Mouse (Mus musculus) kidney, adult 11 months (tissue): ENCODE measurements around the gene Wars2.
A peak's percentile ranks its signal among the peaks of the same experiment; 100 is the strongest.

Experiments
- DNase-seq: peaks from one replicate; pipeline ENCODE4 v3.0.0; 2022

Gene Wars2

DNA sequence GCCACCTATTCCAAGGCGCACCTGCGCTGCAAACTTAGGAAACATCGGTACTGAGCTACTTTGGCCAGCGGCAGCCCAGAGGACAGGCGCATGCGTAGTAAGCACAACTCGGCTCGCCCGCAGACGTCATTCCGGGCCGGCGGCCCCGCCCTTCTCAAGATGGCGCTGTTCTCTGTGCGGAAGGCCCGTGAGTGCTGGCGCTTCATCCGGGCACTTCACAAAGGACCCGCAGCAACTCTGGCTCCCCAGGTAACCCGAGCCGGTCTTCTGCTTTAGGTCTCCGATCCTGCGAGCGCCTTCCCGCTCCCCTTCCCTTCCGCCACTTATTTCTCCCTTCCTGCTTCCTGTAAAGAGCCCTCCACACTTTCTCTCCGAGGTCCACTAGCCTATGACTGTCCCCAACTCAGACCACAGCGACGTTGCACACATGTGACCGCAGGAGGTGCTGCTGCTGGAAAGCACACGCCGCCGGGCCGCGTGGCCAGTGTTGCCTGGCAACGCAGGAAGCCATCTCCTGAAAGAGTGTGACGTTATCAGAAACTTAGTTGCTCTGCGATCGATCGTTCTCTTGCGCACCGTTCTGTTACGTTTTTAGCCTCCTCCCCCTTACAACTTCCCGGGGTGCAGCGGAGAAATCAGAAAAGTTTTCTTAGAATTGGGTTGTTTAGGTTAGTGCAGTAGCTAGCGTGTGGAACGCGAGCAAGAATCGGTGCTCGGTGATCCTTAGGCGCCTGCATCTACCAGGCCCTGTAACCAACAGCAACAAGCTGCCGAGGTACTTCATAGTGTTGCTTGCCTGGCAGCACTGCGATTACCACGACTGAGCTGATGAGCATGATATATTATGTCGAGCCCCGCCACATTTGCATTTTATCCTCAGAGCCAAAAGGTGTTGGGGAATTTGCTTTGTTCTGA is at the start of gene Wars2:
Gene Wars2, plus strand, starts transcription at position 129 of the 915 bp plus-strand sequence.
- peak; percentile 94 for DNase-seq

DNA sequence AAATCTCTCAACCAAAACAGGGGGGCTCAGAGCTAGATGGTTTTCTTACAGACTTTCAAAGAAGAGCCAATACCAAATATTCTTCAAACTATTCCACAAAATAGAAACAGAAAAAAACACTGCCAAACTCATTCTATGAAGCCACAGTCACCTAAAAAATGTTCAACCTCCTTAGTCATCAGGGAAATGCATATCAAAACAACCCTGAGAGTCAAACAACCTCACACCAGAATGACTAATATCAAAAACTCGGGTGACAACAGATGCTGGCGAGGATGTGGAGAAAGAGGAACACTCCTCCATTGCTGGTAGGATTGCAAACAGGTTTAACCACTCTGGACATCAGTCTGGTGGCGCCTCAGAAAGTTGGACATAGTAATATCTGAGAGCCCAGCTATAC is 44.1 kb upstream of the Wars2 start:
- DNase-seq: no peak

DNA sequence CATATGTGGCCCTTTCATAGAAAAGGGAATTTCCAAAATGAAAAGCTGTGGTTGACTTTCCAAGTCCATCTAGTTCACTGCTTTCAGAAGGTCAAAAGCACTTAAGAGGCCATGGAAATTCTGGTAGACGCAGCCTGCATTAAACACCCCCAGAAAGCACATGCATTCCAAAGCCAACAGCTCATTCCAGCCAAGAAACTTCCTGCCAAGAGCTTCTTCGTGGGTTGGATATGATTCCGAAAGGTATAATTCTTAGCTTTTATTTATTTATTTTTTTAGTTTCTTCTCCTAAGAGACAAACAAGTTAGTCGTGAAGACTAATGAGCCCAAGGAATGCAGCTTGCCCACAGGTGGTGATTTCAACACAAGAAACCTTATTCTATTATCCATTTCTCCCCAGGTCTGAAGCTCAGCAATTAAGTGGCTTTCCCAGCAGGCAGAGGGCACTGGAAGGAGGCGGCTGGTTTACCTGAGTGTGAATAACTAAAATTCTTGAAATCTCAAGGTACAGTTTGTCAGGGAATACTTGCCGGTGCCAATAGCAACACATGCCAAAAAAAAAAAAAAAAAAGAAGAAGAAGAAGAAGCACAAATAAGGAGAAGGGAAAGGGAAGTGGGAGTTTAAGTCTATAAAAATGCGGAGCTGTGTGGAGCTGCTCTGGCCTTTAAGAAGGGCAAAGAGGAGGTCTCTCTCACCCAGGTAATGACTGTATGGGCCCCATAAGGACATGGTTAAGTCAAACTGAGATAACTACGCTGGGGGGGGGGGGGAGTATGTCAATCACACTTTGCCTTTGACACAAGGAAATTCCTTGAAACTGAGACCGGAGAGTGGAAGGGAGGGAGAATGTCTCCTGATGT is 30.3 kb upstream of the Wars2 start:
- DNase-seq: peak; percentile 24

GRCm38 (mm10) chr3:99111214-99111608 is 29.7 kb upstream of the Wars2 start:
- no peak for DNase-seq

DNA sequence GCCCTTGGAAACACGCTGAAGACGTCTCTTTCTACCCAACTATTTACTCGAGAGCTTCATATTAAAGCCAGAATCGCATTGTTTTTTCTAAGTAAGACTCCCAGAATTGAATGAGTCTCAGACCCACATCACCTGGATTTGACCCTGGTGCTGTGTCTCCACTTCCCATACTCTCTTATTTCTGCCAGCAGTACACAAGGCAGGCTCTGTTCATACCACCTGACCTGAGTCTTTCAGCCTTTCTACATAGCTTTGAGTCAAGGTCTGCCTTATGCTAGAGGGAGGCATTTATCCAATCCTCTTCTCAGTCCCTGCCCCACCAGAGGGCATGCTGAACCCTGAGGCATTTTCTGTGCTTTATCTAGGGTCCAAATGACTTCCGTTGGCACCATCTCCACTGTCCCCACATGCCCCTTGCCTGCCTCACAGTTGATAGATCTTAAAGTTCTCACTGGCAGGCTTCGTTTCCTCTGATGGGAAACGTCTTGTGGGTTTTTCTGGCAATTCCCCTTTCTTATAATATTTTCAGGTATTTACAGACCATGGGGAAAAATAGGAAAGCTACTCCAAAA is 27.5 kb upstream of the Wars2 start:
- no peak for DNase-seq

- DNase-seq: no peak
Measured at GRCm38 (mm10) chr3:99120942-99121341, 19.9 kb upstream of the Wars2 start.

GRCm38 (mm10) chr3:99130521-99130920 is 10.3 kb upstream of the Wars2 start:
- no peak for DNase-seq

GRCm38 (mm10) chr3:99131973-99132372 is 8.9 kb upstream of the Wars2 start:
- no peak for DNase-seq

GRCm38 (mm10) chr3:99133913-99134312 is 7.0 kb upstream of the Wars2 start:
- no peak for DNase-seq

DNA sequence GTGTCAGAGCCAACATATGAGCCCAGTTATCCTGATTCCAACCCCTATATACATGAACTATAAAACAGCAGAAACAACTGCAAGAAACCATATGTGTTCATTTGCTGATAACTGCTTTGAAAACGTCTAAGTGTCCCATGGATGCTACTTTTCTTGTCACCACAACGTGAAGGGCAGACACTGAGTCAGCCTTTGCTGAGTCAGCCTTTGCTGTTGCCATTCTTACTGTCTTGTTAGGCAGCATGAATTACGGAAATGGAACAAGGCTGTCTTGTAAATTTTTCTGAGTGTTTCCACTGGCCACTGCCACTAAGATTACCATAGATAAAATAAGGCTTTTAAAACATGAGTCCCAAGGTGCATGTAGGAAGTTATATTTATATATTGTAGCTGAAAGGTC is 7.0 kb downstream of the Wars2 start:
- DNase-seq: no peak

DNA sequence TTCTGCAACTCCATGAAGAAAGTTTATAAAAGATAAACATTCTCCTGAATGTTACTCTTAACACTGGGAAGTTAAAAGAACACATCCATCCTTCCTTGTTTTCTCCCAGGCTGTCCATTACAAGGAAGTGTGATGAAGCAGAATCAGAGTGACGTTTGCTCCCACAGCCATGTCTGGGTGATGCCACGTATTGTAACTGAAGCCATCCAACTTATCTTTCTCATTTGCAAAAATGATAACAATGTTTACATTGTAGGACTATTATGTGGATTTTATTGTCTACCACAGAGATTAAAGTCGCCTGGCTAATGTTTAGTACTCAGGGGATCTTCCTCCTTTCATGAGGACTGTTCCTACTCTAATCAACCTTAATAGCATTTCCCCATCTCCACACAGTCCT is 8.2 kb downstream of the Wars2 start:
- DNase-seq: no peak

- DNase-seq: no peak
Measured at GRCm38 (mm10) chr3:99156286-99156685, 15.4 kb downstream of the Wars2 start.

- no peak for DNase-seq
Measured at GRCm38 (mm10) chr3:99156987-99157386, 16.1 kb downstream of the Wars2 start.

DNA sequence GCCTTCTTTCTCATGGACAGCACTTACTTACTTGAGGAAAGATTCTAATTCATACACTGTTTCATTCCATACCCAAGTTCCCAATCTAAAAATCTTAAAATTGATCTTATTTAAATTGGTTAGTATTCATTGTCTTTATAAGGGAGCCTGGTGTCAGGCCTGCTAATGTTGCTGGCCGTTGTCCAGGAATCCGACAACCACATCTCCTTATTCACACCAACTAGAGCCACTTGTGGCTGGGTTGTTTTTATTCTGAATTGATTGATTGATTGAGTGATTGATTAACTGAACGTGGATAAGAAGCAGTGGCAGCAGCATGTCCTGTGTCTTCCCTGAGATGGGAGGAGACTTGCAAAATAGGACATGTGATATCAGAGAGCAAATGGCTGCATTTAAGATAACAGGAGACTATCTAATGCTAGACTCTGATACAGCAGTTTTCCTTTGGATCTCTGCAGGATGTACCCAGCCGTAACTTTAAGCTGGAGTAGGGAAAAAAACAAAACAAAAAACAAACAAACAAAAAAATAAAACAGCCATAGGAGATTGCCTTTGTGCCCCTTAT is 16.7 kb downstream of the Wars2 start:
- no peak for DNase-seq

DNA sequence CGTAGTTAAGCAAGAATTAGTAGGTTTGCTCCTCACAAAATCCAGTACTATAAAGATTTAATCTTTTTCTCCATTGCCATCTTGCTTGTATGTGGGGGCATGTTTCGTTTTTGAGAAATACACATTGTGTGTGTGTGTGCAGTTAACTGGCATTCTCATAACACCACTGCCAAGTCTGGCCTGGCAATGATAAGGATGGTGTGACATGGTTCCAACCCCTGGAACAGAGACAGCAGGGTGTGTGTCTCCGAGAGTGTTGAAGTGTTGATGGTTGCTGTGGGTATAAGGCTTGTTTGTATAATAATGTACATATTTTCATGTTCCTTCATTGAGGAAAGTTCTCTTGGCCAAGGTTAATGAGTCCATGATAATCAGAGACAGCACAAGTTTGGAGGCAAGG is 19.1 kb downstream of the Wars2 start:
- no peak for DNase-seq

DNA sequence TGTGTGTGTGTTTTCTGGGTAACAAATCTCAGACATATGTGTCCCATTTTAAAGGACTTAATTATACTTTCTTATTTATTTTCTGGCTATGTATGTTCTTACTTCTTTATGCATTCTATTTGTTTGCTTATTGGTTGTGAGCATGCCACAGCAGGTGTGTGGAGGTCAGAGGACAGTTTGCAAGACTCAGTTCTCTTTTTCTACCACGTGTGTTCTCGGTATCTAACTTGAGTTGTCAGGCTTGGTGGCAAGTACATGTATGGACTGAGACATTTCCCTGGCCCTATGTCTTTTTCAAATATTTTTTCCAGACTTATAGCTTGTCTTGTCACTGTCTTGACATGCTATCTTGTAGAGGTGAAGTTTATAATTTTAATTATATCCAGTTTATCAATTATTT is 21.3 kb downstream of the Wars2 start:
- DNase-seq: no peak

DNA sequence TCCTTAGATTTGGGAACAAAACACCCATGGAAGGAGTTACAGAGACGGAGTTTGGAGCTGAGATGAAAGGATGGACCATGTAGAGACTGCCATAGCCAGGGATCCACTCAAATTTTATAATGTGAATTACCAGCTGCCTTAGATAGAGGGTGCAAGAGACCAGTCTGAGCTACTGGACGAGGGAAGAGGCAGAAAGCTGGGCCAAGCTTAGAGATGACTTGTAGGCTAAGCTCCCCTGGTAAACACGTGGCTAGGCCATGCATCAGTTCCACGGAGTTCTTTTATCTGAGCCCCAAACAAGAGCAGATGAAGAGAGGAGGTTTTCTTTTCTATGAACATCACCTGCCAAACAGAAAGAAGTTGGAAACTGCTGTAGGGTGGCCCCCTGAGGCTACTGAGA is 26.9 kb downstream of the Wars2 start:
- DNase-seq: no peak

DNA sequence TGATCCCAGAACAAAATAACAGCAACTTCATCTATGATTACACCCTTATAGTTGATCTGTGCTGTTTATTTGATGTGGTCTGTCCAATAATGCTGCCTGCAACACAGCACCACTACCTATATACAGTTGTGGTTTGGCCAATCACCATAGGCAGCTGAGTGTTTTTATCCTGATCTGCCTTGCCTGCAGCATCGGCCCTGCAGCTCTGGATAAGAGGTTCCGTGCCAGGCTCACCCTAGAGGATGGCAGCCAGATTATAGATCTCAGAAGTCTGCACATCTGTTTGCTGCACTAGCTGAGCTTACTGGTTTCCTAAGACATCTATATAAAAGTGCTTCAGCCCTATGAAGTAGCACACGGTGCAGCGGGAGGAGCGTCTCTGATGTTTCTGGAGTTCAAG is 32.3 kb downstream of the Wars2 start:
- DNase-seq: no peak

DNA sequence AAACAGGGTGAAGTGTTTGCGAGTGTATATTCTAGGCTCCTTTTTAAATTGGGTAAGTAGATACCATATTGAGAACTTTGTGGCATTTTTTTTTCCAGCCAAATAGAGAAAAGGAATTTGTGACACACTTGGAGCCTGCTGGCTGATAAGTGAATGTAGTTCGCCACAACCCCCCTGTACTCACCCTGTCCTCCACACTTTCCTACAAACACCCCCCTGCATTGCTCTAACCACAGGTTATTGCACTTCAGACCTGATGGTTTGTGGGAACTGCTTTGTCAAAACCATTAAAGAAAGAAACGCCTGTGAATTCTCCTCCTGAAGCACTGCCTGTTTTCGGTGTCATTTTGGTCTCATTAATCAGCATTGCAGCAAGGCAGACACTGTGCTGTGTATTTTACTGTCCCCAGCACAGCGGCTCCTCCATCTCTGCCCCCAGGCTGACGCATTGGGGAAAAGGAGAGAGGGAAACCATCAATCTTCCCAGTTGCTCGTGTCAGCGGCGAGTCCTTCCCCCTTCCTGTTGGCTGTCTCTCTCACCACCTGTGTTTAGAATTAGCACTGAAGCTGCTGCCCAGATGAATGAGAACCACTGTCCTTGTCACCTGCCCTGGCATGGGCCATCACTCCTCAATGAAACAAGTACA is 33.9 kb downstream of the Wars2 start:
- no peak for DNase-seq

- no peak for DNase-seq
Measured at GRCm38 (mm10) chr3:99183355-99184016, 42.6 kb downstream of the Wars2 start.

GRCm38 (mm10) chr3:99184373-99184772 is 43.5 kb downstream of the Wars2 start:
- DNase-seq: no peak

DNA sequence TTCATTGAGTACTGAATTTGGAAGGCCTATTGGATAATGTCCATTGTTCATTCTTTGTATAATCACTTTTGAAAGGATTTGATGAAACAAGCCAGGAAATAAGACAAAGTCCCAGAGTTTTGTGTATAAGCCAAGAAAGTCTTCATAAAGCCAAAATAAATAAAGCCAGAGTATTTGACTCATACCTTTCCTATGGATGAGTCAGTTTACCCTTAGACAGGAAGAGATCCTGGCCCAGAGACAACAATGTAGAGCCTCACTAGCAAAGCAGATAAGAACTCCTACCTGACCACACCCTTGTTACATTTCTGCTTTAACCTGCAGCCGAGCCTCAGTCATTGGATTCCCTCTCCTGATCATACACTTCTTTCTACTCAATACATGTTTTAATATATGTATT is 47.2 kb downstream of the Wars2 start:
- no peak for DNase-seq
